Mouse (Mus musculus): ENCODE data around the gene Srsf9. TPM values are rescaled to one million over a fixed set of nuclear protein-coding genes. Genes with fewer than 3 reads are reported as not detected.

Gene Srsf9
- polyA plus RNA-seq (2014; fragmentation: Illumina TruSeq; extraction: RNeasy Lipid Tissue Mini Kit (QIAGEN cat#74804); ENCODE audit: low read depth, low replicate concordance): 54.0 TPM

GRCm38 (mm10) chr5:115326875-115327609, at the start of gene Srsf9:
Srsf9 (plus strand) TSS chr5:115327177.

GRCm38 (mm10) chr5:115279226-115280049, 47.5 kb upstream of the Srsf9 start, which contains the start of gene Coq5:
Coq5 (plus strand) TSS chr5:115279666.

GRCm38 (mm10) chr5:115300792-115301614, 26.0 kb upstream of the Srsf9 start, which contains the start of gene Dynll1:
Dynll1 (minus strand) TSS chr5:115300999.

GRCm38 (mm10) chr5:115340577-115341313, 13.8 kb downstream of the Srsf9 start, which contains the start of the genes Gatc and Triap1:
Gatc (minus strand) TSS chr5:115341178.
Triap1 (plus strand) TSS chr5:115341225.

GRCm38 (mm10) chr5:115348546-115349224, 21.7 kb downstream of the Srsf9 start, which contains the start of gene Cox6a1:
Cox6a1 (minus strand) TSS chr5:115348981.

Other genes starting within 250 kb of the Srsf9 start
- not detected for gene Gm10401, start 228.9 kb upstream of the Srsf9 start, polyA plus RNA-seq (2014; fragmentation: Illumina TruSeq; extraction: RNeasy Lipid Tissue Mini Kit (QIAGEN cat#74804); ENCODE audit: low read depth, low replicate concordance)
- gene Acads, start 207.8 kb upstream of the Srsf9 start, polyA plus RNA-seq (2014; fragmentation: Illumina TruSeq; extraction: RNeasy Lipid Tissue Mini Kit (QIAGEN cat#74804); ENCODE audit: low read depth, low replicate concordance): 67.3 TPM
- 56.1 TPM for gene Unc119b, start 192.2 kb upstream of the Srsf9 start, polyA plus RNA-seq (2014; fragmentation: Illumina TruSeq; extraction: RNeasy Lipid Tissue Mini Kit (QIAGEN cat#74804); ENCODE audit: low read depth, low replicate concordance)
- gene Mlec, start 169.0 kb upstream of the Srsf9 start, polyA plus RNA-seq (2014; fragmentation: Illumina TruSeq; extraction: RNeasy Lipid Tissue Mini Kit (QIAGEN cat#74804); ENCODE audit: low read depth, low replicate concordance): 205 TPM
- gene Cabp1, start 132.8 kb upstream of the Srsf9 start, polyA plus RNA-seq (2014; fragmentation: Illumina TruSeq; extraction: RNeasy Lipid Tissue Mini Kit (QIAGEN cat#74804); ENCODE audit: low read depth, low replicate concordance): 3.2 TPM
- gene Pop5, start 91.3 kb upstream of the Srsf9 start, polyA plus RNA-seq (2014; fragmentation: Illumina TruSeq; extraction: RNeasy Lipid Tissue Mini Kit (QIAGEN cat#74804); ENCODE audit: low read depth, low replicate concordance): 81.1 TPM
- gene Rnf10, start 54.3 kb upstream of the Srsf9 start, polyA plus RNA-seq (2014; fragmentation: Illumina TruSeq; extraction: RNeasy Lipid Tissue Mini Kit (QIAGEN cat#74804); ENCODE audit: low read depth, low replicate concordance): 150 TPM
- 28.2 TPM for gene Coq5, start 47.5 kb upstream of the Srsf9 start, polyA plus RNA-seq (2014; fragmentation: Illumina TruSeq; extraction: RNeasy Lipid Tissue Mini Kit (QIAGEN cat#74804); ENCODE audit: low read depth, low replicate concordance)
- 245 TPM for gene Dynll1, start 26.2 kb upstream of the Srsf9 start, polyA plus RNA-seq (2014; fragmentation: Illumina TruSeq; extraction: RNeasy Lipid Tissue Mini Kit (QIAGEN cat#74804); ENCODE audit: low read depth, low replicate concordance)
- gene Gatc, start 14.0 kb downstream of the Srsf9 start, polyA plus RNA-seq (2014; fragmentation: Illumina TruSeq; extraction: RNeasy Lipid Tissue Mini Kit (QIAGEN cat#74804); ENCODE audit: low read depth, low replicate concordance): 20.5 TPM
- gene Triap1, start 14.0 kb downstream of the Srsf9 start, polyA plus RNA-seq (2014; fragmentation: Illumina TruSeq; extraction: RNeasy Lipid Tissue Mini Kit (QIAGEN cat#74804); ENCODE audit: low read depth, low replicate concordance): 43.0 TPM
- gene Cox6a1, start 21.8 kb downstream of the Srsf9 start, polyA plus RNA-seq (2014; fragmentation: Illumina TruSeq; extraction: RNeasy Lipid Tissue Mini Kit (QIAGEN cat#74804); ENCODE audit: low read depth, low replicate concordance): 608 TPM
- 1.9 TPM for gene Msi1, start 102.4 kb downstream of the Srsf9 start, polyA plus RNA-seq (2014; fragmentation: Illumina TruSeq; extraction: RNeasy Lipid Tissue Mini Kit (QIAGEN cat#74804); ENCODE audit: low read depth, low replicate concordance)
- not detected for gene Pla2g1b, start 139.1 kb downstream of the Srsf9 start, polyA plus RNA-seq (2014; fragmentation: Illumina TruSeq; extraction: RNeasy Lipid Tissue Mini Kit (QIAGEN cat#74804); ENCODE audit: low read depth, low replicate concordance)
- 37.6 TPM for gene Sirt4, start 157.5 kb downstream of the Srsf9 start, polyA plus RNA-seq (2014; fragmentation: Illumina TruSeq; extraction: RNeasy Lipid Tissue Mini Kit (QIAGEN cat#74804); ENCODE audit: low read depth, low replicate concordance)
- gene Pxn, start 179.5 kb downstream of the Srsf9 start, polyA plus RNA-seq (2014; fragmentation: Illumina TruSeq; extraction: RNeasy Lipid Tissue Mini Kit (QIAGEN cat#74804); ENCODE audit: low read depth, low replicate concordance): 83.9 TPM
- 1,640 TPM for gene Rplp0, start 232.3 kb downstream of the Srsf9 start, polyA plus RNA-seq (2014; fragmentation: Illumina TruSeq; extraction: RNeasy Lipid Tissue Mini Kit (QIAGEN cat#74804); ENCODE audit: low read depth, low replicate concordance)
- 46.4 TPM for gene Gcn1l1, start 238.1 kb downstream of the Srsf9 start, polyA plus RNA-seq (2014; fragmentation: Illumina TruSeq; extraction: RNeasy Lipid Tissue Mini Kit (QIAGEN cat#74804); ENCODE audit: low read depth, low replicate concordance)

Data from adipose tissue, adult 10 weeks (tissue).